Comparison of ENCODE assay signal across 15 mouse cellular contexts in genomic region chr17:83595966-83596365, GRCm38 (mm10). TPM values are rescaled to one million over a fixed set of nuclear protein-coding genes. Genes with fewer than 3 reads are reported as not detected.
"Had no signal": no experiment of that assay in that cellular context is flagged by ENCODE, and none has a peak within 500 bp of the region (broad histone marks: within the 10 kb centered on the region; RNA-seq: fewer than 3 reads in every experiment).

No protein-coding gene starts in this region.

- H3K27ac ChIP-seq: limb, embryonic 12.5 days; liver, embryonic 14.5 days; midbrain, embryonic 13.5 days had no signal

- H3K36me3 ChIP-seq: limb, embryonic 12.5 days; midbrain, embryonic 13.5 days had no signal

- H3K4me3 ChIP-seq: limb, embryonic 12.5 days; midbrain, embryonic 13.5 days had no signal

- H3K9me3 ChIP-seq: limb, embryonic 12.5 days; midbrain, embryonic 13.5 days had no signal

- DNase-seq: kidney, adult 8-10 months; kidney, postnatal 25 days; liver; lung, adult 2 months; lung, postnatal 36 days; right cerebral cortex, postnatal 14 days; thymus, postnatal 25 days had no signal

- H3K4me1 ChIP-seq: limb, embryonic 12.5 days; midbrain, embryonic 13.5 days had no signal

- H3K27me3 ChIP-seq: limb, embryonic 12.5 days; midbrain, embryonic 13.5 days had no signal

RNA-seq across cellular contexts. Expression of gene Kcng3, which starts 35.7 kb away (rescaled TPM):
- polyA plus RNA-seq: intestine, embryonic 16.5 days; kidney, embryonic 16.5 days; limb, embryonic 12.5 days; lung, postnatal 0 days; midbrain, embryonic 13.5 days; neural tube, embryonic 14.5 days; stomach, embryonic 16.5 days had no signal
